Mouse (Mus musculus): Measurements from ENCODE around the gene Rasgef1b. TPM values are rescaled to one million over a fixed set of nuclear protein-coding genes. Genes with fewer than 3 reads are reported as not detected.

Gene Rasgef1b
- polyA plus RNA-seq, 1 experiment, result 0.26 TPM

GRCm38 (mm10) chr5:99519023-99519422 is 209.8 kb downstream of the Rasgef1b start:
- Histone ChIP-seq H3ac (ENCODE audit: control insufficient read depth, insufficient read length) (no peak overlapping the region), H3K36me3 (ENCODE audit: control insufficient read depth, insufficient read depth) (no peaks in the 10 kb centered on the region), H3K4me3 (no peak overlapping the region), H3K79me2 (ENCODE audit: control insufficient read depth, insufficient read depth) (no peaks in the 10 kb centered on the region), H3K27me3 (ENCODE audit: control insufficient read depth, insufficient read depth, insufficient read length) (no peaks in the 10 kb centered on the region), H3K4me2 (ENCODE audit: low read depth) (no peak overlapping the region)
- no peak for TF ChIP-seq CEBPB (IDR thresholded peaks at IDR 0.05; ENCODE audit: insufficient read depth, poor library complexity, severe bottlenecking)
- no peak for TF ChIP-seq TCF3 (IDR thresholded peaks at IDR 0.05; ENCODE audit: insufficient read length, low read depth)
- no peak for TF ChIP-seq REST (IDR thresholded peaks at IDR 0.05; ENCODE audit: insufficient read depth, insufficient read length)
- TF ChIP-seq SRF (IDR thresholded peaks at IDR 0.05; ENCODE audit: control insufficient read depth, insufficient read length, low read depth), result no peak

- no peak overlapping the region for H3ac ChIP-seq (ENCODE audit: control insufficient read depth, insufficient read length)
- H3K79me2 ChIP-seq (ENCODE audit: control insufficient read depth, insufficient read depth), result no peaks in the 10 kb centered on the region
- H3K36me3 ChIP-seq (ENCODE audit: control insufficient read depth, insufficient read depth), result no peaks in the 10 kb centered on the region
- no peak overlapping the region for H3K4me2 ChIP-seq (ENCODE audit: low read depth)
- TF ChIP-seq TCF3 (IDR thresholded peaks at IDR 0.05; ENCODE audit: insufficient read length, low read depth) (no peak), POLR2AphosphoS2 (IDR thresholded peaks at IDR 0.05; ENCODE audit: insufficient read length, low read depth) (no peak), CEBPB (IDR thresholded peaks at IDR 0.05; ENCODE audit: insufficient read depth, poor library complexity, severe bottlenecking) (no peak), MYOG (IDR thresholded peaks at IDR 0.05; ENCODE audit: control insufficient read depth in 1 of 3, insufficient read depth in 1 of 3, insufficient read length in 2 of 3, low read depth in 2 of 3) (no peak), POLR2A (IDR thresholded peaks at IDR 0.05; ENCODE audit: insufficient read length, low read depth) (no peak), MYOD1 (IDR thresholded peaks at IDR 0.05; ENCODE audit: control insufficient read depth in 1 of 3, insufficient read length in 2 of 3, low read depth in 2 of 3) (no peak)
- no peaks in the 10 kb centered on the region for H3K27me3 ChIP-seq (ENCODE audit: control insufficient read depth, insufficient read depth, insufficient read length)
- no peak overlapping the region for H3K4me3 ChIP-seq
These were observed 212.7 kb downstream of the Rasgef1b start for GRCm38 (mm10) chr5:99516207-99516606.

GRCm38 (mm10) chr5:99515764-99516163 is 213.1 kb downstream of the Rasgef1b start:
- H3K4me2 ChIP-seq (ENCODE audit: low read depth), result no peak overlapping the region
- TF ChIP-seq TCF12 (IDR thresholded peaks at IDR 0.05; ENCODE audit: insufficient read depth, poor library complexity, severe bottlenecking), result no peak
- TF ChIP-seq TCF3 (IDR thresholded peaks at IDR 0.05; ENCODE audit: insufficient read length, low read depth), result no peak
- TF ChIP-seq USF1 (IDR thresholded peaks at IDR 0.05; ENCODE audit: low read depth), result no peak
- TF ChIP-seq SRF (IDR thresholded peaks at IDR 0.05; ENCODE audit: control insufficient read depth, insufficient read length, low read depth), result no peak
- H3K27me3 ChIP-seq (ENCODE audit: control insufficient read depth, insufficient read depth, insufficient read length), result no peaks in the 10 kb centered on the region
- no peaks in the 10 kb centered on the region for H3K36me3 ChIP-seq (ENCODE audit: control insufficient read depth, insufficient read depth)
- no peak overlapping the region for H3ac ChIP-seq (ENCODE audit: control insufficient read depth, insufficient read length)
- no peaks in the 10 kb centered on the region for H3K79me2 ChIP-seq (ENCODE audit: control insufficient read depth, insufficient read depth)
- H3K4me3 ChIP-seq, result no peak overlapping the region

GRCm38 (mm10) chr5:99513209-99513880 is 215.5 kb downstream of the Rasgef1b start:
- Histone ChIP-seq H3K27me3 (ENCODE audit: control insufficient read depth, insufficient read depth, insufficient read length) (no peaks in the 10 kb centered on the region), H3K79me2 (ENCODE audit: control insufficient read depth, insufficient read depth) (no peaks in the 10 kb centered on the region), H3K4me3 (no peak overlapping the region), H3ac (ENCODE audit: control insufficient read depth, insufficient read length) (no peak overlapping the region), H3K4me2 (ENCODE audit: low read depth) (no peak overlapping the region), H3K36me3 (ENCODE audit: control insufficient read depth, insufficient read depth) (no peaks in the 10 kb centered on the region)
- TF ChIP-seq SRF (IDR thresholded peaks at IDR 0.05; ENCODE audit: control insufficient read depth, insufficient read length, low read depth), result no peak
- no peak for TF ChIP-seq MAX (IDR thresholded peaks at IDR 0.05; ENCODE audit: low read depth)
- TF ChIP-seq CEBPB (IDR thresholded peaks at IDR 0.05; ENCODE audit: insufficient read depth, poor library complexity, severe bottlenecking), result no peak
- TF ChIP-seq TCF12 (IDR thresholded peaks at IDR 0.05; ENCODE audit: insufficient read depth, poor library complexity, severe bottlenecking), result no peak
- no peak for TF ChIP-seq POLR2A (IDR thresholded peaks at IDR 0.05; ENCODE audit: insufficient read length, low read depth)
- TF ChIP-seq TCF3 (IDR thresholded peaks at IDR 0.05; ENCODE audit: insufficient read length, low read depth), result no peak
- TF ChIP-seq MYOD1 (IDR thresholded peaks at IDR 0.05; ENCODE audit: control insufficient read depth in 1 of 3, insufficient read length in 2 of 3, low read depth in 2 of 3), result no peak
- no peak for TF ChIP-seq USF1 (IDR thresholded peaks at IDR 0.05; ENCODE audit: low read depth)
- TF ChIP-seq MYOG (IDR thresholded peaks at IDR 0.05; ENCODE audit: control insufficient read depth in 1 of 3, insufficient read depth in 1 of 3, insufficient read length in 2 of 3, low read depth in 2 of 3), result no peak
- no peak for TF ChIP-seq REST (IDR thresholded peaks at IDR 0.05; ENCODE audit: insufficient read depth, insufficient read length)
- no peak for TF ChIP-seq E2F4 (IDR thresholded peaks at IDR 0.05; ENCODE audit: insufficient read depth)
- TF ChIP-seq POLR2AphosphoS2 (IDR thresholded peaks at IDR 0.05; ENCODE audit: insufficient read length, low read depth), result no peak

GRCm38 (mm10) chr5:99511081-99511480 is 217.8 kb downstream of the Rasgef1b start:
- no peaks in the 10 kb centered on the region for H3K79me2 ChIP-seq (ENCODE audit: control insufficient read depth, insufficient read depth)
- no peaks in the 10 kb centered on the region for H3K27me3 ChIP-seq (ENCODE audit: control insufficient read depth, insufficient read depth, insufficient read length)
- no peak overlapping the region for H3K4me3 ChIP-seq
- H3K36me3 ChIP-seq (ENCODE audit: control insufficient read depth, insufficient read depth), result no peaks in the 10 kb centered on the region
- no peak overlapping the region for H3ac ChIP-seq (ENCODE audit: control insufficient read depth, insufficient read length)
- H3K4me2 ChIP-seq (ENCODE audit: low read depth), result no peak overlapping the region
- no peak for TF ChIP-seq TCF12 (IDR thresholded peaks at IDR 0.05; ENCODE audit: insufficient read depth, poor library complexity, severe bottlenecking)
- no peak for TF ChIP-seq USF1 (IDR thresholded peaks at IDR 0.05; ENCODE audit: low read depth)
- no peak for TF ChIP-seq MYOG (IDR thresholded peaks at IDR 0.05; ENCODE audit: control insufficient read depth in 1 of 3, insufficient read depth in 1 of 3, insufficient read length in 2 of 3, low read depth in 2 of 3)
- no peak for TF ChIP-seq REST (IDR thresholded peaks at IDR 0.05; ENCODE audit: insufficient read depth, insufficient read length)
- no peak for TF ChIP-seq MAX (IDR thresholded peaks at IDR 0.05; ENCODE audit: low read depth)
- no peak for TF ChIP-seq POLR2AphosphoS2 (IDR thresholded peaks at IDR 0.05; ENCODE audit: insufficient read length, low read depth)
- TF ChIP-seq MYOD1 (IDR thresholded peaks at IDR 0.05; ENCODE audit: control insufficient read depth in 1 of 3, insufficient read length in 2 of 3, low read depth in 2 of 3), result no peak
- TF ChIP-seq POLR2A (IDR thresholded peaks at IDR 0.05; ENCODE audit: insufficient read length, low read depth), result no peak
- TF ChIP-seq SRF (IDR thresholded peaks at IDR 0.05; ENCODE audit: control insufficient read depth, insufficient read length, low read depth), result no peak
- TF ChIP-seq CEBPB (IDR thresholded peaks at IDR 0.05; ENCODE audit: insufficient read depth, poor library complexity, severe bottlenecking), result no peak
- no peak for TF ChIP-seq TCF3 (IDR thresholded peaks at IDR 0.05; ENCODE audit: insufficient read length, low read depth)
- TF ChIP-seq E2F4 (IDR thresholded peaks at IDR 0.05; ENCODE audit: insufficient read depth), result no peak
